Mouse (Mus musculus): Measurements from ENCODE around the gene Cox7a2l.

Cox7a2l gene

DNA sequence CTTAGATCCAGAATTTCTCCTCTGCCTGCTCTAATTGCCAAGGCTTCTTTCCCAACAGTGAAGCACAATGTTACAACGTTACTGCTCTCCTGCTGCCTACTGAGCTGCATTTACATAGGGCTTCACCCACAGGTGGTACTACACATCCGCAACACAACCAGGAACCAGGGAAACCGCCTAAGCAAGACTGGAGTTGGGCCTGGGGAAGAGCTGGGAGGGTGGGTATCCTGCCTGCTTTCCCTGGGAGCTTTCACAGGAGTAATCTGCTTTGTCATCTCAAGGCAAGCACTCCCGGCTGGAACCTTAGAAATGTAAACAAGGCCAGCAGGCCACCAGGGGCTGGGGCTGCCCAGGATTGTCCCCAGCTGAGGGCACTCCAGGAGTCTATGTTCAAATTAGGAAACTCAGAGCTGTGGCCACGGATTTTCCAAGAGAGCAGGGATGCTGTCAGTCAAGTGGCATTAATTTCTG, 9.0 kb upstream of the Cox7a2l start:
- no peak for DNase-seq

DNA sequence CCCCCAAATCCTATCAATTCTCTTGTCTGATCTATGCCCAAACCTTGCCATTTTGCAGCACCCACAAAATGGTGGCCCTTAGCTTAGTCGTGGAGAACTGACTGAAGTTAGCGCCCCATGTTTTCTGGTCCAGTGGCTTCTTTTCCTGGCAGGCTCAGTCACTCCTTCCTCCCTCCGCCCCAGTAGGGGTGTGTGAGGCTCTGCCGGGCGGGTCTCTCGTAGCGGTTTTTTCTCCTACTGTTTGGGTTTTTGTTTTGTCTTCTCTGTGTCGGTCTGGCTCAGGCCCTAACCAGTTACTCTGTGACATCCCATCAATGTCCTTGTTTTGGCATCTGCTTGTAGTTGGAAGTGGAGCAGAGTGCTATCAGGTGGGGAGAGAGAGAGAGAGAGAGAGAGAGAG, 8.5 kb upstream of the Cox7a2l start:
- DNase-seq = no peak

DNA sequence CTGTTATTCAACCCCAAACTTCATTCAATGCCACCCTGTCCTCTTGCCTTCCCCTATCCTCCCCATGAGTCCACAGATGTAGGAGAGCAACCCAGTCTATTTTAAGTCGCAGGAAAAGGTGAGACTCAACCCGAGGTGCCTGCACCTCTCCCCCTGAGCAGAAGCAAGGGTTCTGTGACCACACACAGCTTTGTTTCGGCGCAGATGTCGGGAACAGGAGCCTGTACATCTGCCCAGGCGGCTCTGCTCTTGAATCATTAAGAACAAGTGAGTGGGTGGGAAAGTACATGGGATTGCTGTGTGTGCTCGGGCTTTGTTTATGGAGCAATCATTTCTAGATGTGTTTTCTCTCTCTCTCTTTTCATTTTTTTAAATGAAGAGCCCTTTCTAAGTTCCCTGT, 7.6 kb upstream of the Cox7a2l start:
- DNase-seq = no peak

DNA sequence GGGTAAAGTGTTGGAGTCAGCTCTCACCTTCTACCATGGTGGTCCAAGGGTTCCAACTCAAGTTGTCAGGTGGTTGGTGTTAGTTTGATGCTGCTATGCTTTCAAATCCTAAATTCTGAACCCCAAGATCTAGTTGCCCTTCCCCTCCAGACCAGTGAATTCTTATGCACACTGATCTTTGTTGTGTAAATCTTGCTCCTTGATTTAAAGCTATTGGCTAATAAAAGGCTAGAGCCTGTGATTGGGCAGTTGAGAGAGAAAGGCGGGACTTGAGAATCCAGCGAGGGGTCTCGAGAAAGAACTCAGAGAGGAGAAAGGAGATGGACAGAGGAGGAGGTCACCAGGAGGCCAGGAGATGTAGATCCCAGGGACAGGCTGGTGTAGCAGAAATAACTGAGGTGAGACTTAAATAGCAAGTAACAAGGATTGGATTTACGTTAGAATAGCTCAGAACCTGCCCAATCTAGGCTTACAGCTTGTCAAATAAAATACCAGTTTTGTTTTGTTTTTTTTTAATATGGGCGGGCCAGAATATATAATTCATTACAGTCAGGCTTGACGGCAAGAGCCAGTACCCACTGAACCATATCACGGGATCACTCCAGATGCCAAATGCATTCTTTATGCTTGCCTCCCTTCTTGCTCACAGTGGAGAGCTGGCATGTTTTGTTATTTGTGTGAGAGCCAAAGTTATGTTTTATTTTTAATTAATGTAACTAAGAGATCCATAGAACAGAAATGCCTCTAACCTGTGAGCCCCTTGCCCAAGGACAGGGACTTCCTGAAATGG, 5.7 kb upstream of the Cox7a2l start:
- no peak for DNase-seq

DNA sequence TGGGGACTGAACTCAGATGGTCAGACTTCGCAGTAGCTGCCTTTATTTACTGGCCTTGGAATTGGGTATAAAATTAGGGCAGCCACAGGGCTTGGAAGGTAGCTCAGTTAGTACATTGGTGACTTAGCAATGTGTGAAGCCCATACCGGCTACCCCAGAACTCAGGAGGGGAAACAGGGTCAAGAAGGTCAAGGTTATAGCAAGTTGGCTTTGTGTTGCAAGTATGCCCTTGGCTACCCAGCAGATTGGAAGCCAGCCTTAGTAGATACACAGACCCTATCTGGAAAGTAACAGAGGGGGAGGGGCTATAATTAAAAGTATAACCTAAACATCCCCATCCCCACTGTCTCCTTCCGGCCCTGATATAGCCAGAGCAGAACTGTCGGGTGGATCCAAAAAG, 4.8 kb upstream of the Cox7a2l start:
- DNase-seq = no peak

DNA sequence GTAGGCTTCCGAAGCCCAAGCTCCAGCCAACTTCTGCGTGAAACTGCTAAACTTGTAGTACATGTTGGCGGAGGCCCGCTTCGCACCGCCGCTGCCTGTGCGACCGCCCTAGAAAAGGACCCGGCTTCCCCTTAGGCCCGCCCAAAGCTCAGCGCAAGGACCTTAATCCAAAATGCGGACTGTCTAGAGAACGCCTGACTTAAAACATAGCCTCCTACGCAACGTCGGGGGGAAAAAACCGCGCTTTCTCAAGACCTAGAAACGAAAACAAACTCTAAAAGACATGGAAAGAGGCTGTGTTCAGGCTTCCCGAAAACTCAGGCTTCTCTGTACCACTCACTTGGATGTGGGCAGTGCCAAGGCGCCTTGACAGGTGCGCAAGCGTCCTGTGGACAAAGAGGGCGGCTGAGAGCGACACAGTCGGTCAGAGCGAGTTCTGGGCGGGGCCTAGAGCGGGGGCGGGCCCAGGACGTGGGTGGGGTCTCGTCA, 2.9 kb downstream of the Cox7a2l start:
- peak; percentile 78 to 87 for DNase-seq

DNA sequence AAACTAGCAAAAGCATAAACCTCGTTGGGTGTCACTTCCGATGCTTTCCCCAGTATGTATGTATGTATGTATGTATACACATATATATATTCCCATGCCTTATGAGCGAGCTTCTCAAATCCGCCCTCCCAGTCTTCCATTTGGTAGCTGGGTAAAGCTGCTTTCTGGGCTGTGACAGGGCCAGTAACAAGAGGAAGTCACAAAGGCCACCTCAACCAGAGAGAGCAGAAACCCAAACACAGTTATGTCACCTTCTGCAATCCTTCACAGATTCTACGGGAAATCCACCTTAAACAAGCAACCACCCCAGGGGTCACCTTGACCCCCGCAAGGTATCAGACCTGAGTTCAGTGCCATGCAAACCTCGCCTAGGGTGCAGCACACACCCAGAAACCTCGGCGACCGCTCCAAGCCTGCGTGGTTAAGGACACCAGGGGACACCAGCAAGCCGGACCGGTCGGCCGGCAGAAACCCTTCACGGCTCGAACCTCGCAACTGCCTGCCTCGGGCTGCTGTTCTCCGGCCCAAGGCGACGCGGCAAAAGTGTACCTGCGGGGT, 3.4 kb downstream of the Cox7a2l start:
- no peak for DNase-seq

DNA sequence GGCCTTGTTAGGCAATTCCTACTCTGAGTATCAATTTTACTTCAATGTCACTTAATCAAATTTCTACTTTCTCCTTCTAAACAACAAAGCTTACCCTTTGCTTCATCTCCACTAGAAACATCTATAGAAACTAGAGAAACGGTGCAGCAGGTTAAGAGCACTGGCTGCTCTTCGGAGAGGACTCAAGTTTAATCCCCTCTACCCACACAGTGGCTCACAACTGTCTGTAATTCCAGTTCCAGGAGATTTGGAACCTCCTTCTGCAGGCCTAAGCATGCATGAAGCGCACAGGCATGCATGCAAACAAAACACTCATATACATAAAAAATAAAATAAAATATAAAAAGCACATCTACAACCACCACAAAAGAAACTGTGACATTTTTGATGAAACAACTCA, 5.0 kb downstream of the Cox7a2l start:
- DNase-seq = no peak

DNA sequence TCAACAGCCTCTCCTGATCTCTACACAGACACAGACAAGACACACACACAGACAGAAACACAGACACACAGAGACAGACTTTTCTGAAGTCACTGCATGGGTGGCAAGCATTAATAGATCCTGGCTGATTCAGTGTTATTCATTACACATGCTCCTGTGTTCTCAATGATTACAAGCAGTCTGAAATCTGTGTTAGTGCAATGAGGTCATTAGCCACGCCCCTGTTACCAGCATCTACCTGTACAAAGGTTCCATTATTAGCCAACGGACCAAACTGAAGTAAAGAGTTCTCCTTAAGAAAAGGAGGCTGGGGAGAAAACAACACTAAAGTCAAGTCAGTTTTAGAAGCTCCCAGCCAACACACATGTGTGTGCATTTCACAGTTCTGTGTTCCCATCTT, 13.4 kb downstream of the Cox7a2l start:
- DNase-seq = no peak

DNA sequence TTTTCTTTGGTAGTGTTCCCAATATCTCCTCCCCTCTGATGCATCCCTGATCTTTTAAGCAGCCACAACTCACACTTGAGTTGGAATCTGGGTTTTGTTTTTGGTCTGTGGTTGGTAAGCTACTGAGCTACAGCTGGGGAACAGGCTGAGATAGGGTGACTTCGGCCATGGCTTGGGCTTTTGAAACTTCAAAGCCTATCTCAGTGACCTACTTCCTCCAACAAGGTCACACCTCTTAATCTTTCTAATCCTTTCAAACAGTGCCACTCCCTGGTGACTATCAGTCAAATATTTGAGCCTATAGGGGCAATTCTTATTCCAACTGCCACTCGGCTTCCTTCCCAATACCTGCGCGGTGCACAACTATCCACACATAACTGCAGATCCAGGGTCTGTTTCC, 17.4 kb downstream of the Cox7a2l start:
- DNase-seq = no peak

DNA sequence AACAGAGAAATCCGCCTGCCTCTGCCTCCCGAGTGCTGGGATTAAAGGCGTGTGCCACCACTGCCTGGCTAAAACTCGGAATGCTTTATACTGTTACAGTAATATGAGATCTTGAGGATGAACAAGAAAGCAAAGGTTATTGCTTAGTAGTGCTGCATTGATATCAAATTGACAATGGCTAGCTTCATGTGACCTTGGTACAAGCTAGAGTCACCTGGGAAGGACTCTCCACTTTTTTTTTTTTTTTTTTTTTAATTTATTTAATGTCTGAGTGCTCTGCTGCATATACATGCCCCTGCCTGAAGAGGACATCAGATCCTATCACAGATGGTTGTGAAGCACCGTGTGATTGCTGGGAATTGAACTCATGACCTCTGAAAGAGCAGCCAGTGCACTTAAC, 18.2 kb downstream of the Cox7a2l start:
- DNase-seq = no peak

DNA sequence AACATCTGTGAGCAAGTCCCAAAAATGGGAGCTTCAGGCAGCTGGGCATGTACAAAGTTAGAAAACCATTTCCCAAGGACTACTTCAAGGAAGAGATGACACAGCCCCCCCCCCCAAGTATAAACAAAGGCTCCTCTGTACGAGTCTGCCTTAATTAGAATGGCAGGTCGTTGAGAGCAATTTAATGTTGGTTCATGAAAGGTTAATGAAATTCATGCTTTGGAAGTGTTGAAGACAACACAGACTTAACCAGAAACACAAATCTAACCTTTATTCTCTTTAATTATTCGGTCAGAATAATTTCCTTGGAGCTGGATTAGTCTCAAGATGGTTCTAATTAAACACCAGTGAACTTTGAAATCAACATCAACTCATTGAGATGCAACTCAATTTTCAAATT, 29.4 kb downstream of the Cox7a2l start:
- no peak for DNase-seq

DNA sequence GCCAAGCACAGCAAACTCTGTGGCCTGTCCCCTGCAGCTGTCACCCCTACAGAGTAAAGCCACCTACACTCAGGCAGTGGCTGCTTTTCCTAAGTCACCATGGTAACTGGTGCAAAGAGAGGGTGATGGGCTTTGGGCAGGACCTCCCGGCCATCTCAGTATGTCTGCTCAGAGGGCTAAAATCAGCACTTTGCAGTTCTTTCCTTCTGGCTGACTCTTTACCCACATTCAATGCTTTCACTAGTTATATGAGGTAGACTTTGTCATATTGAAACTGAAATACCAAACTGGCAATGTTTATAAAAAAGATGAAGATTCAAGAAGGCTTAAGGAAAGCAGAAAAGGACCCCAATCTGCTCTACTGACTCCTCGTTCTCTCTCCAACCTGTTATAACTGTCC, 33.3 kb downstream of the Cox7a2l start:
- no peak for DNase-seq

DNA sequence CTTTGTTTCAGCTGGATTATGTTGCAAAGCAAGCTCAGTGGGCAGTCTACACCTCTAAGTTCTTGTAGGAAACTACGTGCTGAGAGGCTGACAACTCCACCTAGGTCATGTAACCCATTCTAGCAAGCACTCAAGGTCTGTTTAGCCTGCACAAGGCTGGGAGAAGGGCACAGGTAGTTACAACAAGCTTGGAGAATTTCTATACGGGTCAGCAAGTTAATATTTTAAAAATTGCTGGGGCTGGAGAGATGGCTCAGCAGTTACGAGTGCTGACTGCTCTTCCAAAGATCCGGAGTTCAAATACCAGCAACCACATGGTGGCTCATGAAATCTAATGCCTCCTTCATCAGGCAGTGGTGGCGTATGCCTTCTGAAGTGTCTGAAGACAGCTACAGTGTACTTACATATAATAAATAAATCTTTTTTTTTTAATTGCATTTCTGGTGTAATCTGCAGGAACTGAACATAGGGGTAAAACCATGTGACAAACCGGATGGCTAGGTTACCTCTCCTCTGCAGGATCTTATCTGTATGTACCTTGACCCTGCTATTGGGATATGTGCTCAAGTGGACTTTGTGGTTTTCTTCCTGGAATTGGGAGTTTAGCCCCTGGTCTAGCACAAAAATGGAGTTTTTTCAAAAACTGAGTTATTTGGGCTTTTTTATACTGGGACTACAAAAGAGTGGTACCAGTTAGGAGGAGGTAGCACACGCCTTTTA, 34.2 kb downstream of the Cox7a2l start:
- no peak for DNase-seq

DNA sequence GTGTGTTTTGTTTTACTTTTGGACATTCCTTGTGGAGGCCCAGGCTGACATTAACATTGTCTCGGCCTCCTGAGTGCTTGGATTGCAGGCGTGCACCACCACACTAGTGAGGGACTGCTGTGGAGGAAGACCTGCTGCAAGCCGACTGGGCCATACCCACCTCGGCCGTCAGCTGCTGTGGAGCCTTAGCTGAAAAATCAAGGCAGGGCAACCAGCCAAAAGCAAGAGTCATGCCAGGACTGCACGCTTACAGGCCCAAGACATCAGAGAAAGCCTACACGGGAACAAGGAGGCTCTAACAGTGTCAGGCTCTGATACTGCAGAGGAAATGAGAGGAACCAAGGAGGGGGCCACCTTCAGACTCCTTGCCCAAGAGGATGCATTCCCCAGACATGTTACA, 35.6 kb downstream of the Cox7a2l start:
- DNase-seq = no peak

DNA sequence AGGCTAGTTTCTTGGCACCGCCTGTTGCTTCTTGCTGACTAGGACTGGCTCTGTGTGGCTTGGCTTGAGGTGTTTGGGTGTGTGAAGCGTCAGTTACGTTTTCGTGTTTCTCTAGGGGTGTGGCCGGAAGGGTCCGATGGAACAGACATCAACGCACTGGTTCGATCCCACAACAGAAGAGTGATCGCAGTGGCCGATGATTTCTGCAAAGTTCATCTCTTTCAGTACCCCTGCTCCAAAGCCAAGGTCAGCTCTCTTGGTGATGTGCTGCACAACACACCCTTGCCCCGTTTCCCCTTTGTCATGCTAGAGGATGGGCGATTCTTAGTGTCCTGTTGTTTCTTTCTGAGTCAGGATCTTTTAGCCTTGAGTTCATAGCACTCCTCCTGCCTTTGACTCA, 40.0 kb downstream of the Cox7a2l start:
- DNase-seq = no peak

DNA sequence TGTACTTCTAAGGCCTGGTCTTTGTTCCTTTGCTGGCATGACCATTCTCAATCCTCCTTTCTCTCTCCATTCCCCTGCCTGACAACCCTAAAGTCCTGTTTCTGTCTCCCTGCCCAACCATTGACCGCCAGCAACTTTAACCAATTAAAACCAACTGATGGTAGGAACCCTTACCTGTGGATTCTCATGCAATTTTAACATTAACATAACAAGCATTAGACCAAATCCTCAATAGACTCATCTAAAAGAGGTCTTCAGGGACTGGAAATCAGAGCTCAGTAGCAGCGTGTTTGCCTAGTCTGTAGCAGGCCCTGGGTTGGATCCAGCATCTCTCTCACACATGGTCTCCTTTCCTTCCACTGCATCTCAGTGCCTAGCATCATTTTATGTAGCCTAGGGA, 47.5 kb downstream of the Cox7a2l start:
- no peak for DNase-seq

DNA sequence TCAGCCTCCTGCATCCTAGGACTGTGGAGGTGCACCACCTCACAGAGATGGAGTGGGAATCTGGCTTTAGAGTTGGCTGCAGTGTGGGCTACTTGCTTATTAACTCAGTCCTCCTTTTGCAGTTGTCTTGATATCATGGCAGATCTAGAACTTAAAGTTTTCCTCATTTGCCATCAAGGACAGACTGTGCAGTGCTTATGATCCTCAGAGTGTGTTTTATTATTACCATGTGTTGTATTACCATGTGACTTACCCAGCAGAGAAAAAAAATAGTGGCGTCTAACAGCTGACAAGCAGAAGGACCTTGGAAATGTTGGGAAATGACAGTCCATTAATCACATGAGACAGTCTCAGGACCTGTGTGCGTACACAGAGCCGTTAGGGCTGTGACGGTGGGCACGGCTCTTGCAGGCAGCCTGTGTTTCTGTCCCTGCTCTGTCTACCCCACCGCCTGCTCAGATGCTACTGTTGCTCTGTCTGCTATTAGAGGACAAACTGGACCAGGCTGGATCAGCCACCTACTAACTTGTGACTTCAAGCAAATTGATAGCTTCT, 50.4 kb downstream of the Cox7a2l start:
- DNase-seq = no peak

DNA sequence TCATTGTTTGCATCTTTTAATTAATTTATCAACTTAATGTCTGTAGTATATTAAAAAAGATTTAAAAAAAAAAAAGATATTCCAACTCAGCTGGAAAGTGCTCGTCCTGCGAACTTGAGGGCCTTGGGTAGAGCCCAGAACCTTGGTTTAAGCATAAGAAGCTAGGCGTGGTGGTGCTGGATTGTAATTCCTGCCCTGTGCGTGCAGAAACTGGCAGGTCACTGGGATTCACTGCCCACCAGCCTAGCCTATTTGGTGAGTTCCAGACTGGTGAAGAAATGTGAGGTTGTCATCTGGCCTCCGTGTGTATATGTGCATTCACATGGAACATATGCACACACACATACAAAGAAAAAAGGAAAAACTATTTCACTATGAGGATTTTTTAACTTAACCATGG, 51.2 kb downstream of the Cox7a2l start:
- no peak for DNase-seq

DNA sequence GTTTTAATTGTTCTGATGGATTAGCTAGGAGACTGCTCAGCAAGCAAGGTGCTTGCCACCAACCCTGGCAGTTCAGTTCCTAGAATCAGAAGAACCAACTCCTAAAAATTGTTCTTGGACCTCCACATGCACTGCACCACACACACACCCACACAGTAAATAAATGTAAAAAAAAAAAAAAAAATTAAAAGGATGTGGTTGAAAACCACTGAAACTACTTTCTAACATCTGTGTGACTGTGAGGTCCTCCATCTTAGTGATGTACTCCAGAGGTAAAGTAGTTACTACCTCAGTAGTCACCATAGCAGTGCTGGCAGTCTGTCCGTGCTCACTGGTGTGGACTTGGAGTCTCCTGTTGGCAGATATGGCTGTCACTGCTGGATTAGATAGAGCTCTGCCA, 59.9 kb downstream of the Cox7a2l start:
- no peak for DNase-seq

DNA sequence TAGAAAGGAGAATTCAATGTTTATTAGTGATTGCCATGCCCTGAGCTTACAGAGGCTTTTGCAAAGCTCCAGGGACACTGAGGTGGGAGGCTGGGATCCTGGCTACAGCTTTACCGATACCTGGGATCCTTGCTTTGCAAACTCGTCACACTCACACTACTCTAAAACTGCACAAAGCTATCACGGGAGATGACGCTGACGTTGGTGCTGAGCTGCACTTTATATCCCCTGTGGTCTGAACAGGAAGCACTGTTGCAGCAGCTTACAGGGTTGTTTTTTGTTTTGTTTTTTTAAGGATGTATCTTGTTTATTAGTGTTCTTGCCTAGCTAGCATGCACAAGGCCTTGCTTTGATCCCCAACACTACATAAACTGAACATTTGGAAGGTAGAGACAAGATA, 63.5 kb downstream of the Cox7a2l start:
- no peak for DNase-seq

DNA sequence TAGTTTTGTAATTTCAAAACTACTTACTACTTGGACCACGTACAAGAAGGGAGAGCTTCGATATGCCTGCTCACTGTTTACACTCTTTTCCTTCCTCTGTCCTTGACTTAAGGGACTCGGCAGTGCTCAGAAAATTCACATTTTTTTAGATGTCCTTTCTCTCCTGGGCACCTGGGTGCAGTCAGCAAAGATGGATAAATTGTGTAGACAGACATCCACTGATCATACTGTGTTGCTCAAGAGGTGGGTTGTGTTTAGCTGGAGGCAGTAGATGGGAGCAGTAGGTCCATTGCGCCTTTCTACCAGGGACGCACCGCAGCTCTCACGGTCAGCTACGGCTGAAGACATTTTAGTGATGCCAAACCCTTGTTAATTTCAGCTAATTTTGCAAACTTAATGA, 64.7 kb downstream of the Cox7a2l start:
- no peak for DNase-seq
